Mouse (Mus musculus) liver, embryonic 18 days (tissue): ENCODE measurements around the gene Tcp10a. TPM values are rescaled to one million over a fixed set of nuclear protein-coding genes. Genes with fewer than 3 reads are reported as not detected.

Experiments
- polyA plus RNA-seq: library from polyadenylated mRNA; depleted of rRNA; stranded (reverse); fragments of >200 nt; gene quantifications from 2 replicates; pipeline ENCODE4 v1.2.3, GENCODE M21; 2012; rRNA removed

Tcp10a gene
- not detected in 2 replicates for polyA plus RNA-seq

DNA sequence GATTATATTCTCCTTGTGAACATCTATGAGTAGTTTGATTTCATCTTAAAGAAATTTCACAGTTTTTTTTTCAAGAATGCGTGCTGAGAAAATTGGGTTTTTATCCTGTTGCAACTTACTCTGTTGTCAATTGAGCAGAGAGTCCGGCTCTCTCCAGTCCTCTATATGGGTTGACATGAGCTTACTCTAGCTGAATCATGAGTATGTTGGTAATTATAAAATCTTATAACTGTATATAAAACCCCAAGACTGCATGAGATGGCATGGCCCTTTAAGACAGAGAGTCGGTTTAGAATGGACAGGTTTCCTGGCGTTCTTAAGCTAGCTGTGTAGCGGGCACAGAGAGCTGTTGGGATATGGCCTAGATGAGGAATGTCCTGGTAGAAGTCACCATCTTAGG is at the start of gene Tcp10a:
Gene Tcp10a, plus strand, starts transcription at position 301 of the 400 bp plus-strand sequence.

DNA sequence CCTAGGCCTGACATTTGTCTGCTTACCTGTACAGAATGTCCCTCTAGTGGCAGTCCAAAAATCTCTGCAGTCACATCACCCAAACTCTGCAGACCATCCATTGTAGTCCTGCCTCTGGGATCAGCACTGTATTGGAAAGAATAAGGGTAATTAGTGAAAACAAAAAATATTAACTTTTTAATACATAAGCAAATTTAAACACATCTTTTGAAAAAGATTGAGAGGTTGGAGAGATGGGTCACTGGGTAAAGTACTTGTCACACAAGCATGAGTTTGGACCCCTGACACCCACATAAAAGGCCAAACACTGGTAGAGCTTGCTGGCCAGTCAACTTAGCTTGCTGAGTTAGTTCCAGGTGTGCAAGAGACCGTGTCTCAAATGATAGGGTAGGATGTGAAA is 28.1 kb downstream of the Tcp10a start, which contains the start of gene Ttll2:
Gene Ttll2, minus strand, starts transcription at position 101 of the 400 bp plus-strand sequence.

DNA sequence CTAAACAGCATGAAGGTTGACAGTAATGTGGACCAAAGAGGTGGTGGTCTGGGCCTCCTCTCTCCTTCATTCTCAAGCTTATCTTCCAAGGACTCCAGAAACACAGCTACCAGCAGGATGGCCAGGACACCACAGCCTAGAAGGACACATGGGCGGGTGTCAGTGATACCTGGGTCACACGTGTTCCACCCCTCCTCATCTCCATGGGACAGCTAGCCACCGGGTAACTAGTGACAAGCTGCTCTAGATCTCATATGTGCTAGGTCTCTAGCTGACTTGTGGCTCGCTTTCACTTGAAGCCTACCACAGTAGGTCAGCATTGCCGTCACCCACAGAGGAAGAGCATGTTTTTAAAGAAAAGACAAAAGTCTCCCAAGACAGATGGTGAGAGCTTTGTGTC is 47.4 kb downstream of the Tcp10a start, which contains the start of gene Gm49630:
Gene Gm49630, minus strand, starts transcription at position 101 of the 400 bp plus-strand sequence.

DNA sequence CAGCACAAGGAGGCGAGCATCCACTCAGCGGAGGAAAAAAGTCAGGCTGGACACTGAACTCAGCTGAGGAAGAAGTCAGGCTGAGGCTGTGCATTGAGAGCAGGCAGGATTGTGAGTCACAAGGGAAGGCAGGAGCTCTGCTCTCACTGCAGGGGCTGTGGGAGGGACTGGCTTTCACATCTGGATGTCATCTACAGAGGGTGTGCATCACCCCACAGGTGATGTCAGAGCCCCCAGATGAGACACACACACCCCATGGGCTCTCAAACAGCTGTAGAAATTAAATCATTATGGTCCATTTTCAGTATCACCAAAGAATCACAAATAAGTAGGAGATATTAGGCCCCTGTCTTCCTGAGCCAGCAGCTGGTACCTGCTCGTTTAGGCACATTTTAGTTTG is 60.9 kb downstream of the Tcp10a start, which contains the start of gene Unc93a2:
Gene Unc93a2, minus strand, starts transcription at position 101 of the 400 bp plus-strand sequence.

Other genes starting within 250 kb of the Tcp10a start
- gene Rps6ka2, start 154.5 kb upstream of the Tcp10a start, polyA plus RNA-seq = 1.5 and 1.9 TPM in 2 replicates
- 0.34 and 0.50 TPM in 2 replicates for gene Ttll2, start 28.1 kb downstream of the Tcp10a start, polyA plus RNA-seq
- gene Gm49630, start 47.3 kb downstream of the Tcp10a start, polyA plus RNA-seq = not detected in 2 replicates
- gene Unc93a2, start 60.8 kb downstream of the Tcp10a start, polyA plus RNA-seq = 4.4 and 5.8 TPM in 2 replicates